Mouse (Mus musculus): ENCODE results near the gene Aurkb. TPM values are rescaled to one million over a fixed set of nuclear protein-coding genes. Genes with fewer than 3 reads are reported as not detected.
A peak's percentile ranks its signal among the peaks of the same experiment; 100 is the strongest.

Gene Aurkb
- polyA plus RNA-seq, 1 experiment from 2014 or later, result 64.3 TPM

GRCm38 (mm10) chr11:69037231-69038061, 8.0 kb upstream of the Aurkb start:
- 1% methylated on average over 34 of the region's 34 CpGs for WGBS
- Histone ChIP-seq H3K4me1 (replicated peaks) (peaks cover 26% of the 10 kb centered on the region), H3K36me3 (peaks cover 29% of the 10 kb centered on the region), H3K4me3 (peak overlapping the region; percentile 73), H3K9ac (peak overlapping the region; percentile 66), H3K9me3 (replicated peaks) (no peaks in the 10 kb centered on the region), H3K4me2 (peak overlapping the region; percentile 59), H3K27me3 (no peaks in the 10 kb centered on the region), H3K27ac (peak overlapping the region; percentile 81)
- peak; percentile 29; the same call in 1 of the 2 replicates for ATAC-seq (replicated peaks; ENCODE audit: insufficient number of reproducible peaks, insufficient read depth, low FRiP score, low read depth)

GRCm38 (mm10) chr11:69038173-69038572, 7.3 kb upstream of the Aurkb start:
- H3K36me3 ChIP-seq, result peaks cover 21% of the 10 kb centered on the region
- H3K27ac ChIP-seq, result peak overlapping the region; percentile 6; the same call in 1 of the 2 replicates
- no peak overlapping the region for H3K9ac ChIP-seq
- peaks cover 26% of the 10 kb centered on the region for H3K4me1 ChIP-seq (replicated peaks)
- H3K4me2 ChIP-seq, result no peak overlapping the region
- no peak overlapping the region for H3K4me3 ChIP-seq
- H3K27me3 ChIP-seq, result no peaks in the 10 kb centered on the region
- WGBS, result 74% methylated on average over 5 of the region's 5 CpGs
- H3K9me3 ChIP-seq (replicated peaks), result no peaks in the 10 kb centered on the region
- no peak for ATAC-seq (replicated peaks; ENCODE audit: insufficient number of reproducible peaks, insufficient read depth, low FRiP score, low read depth)

GRCm38 (mm10) chr11:69046395-69046774, 938 bp downstream of the Aurkb start:
- WGBS, result 8% methylated on average over 9 of the region's 9 CpGs
- Histone ChIP-seq H3K27me3 (no peaks in the 10 kb centered on the region), H3K9me3 (replicated peaks) (no peaks in the 10 kb centered on the region), H3K36me3 (peaks cover 32% of the 10 kb centered on the region), H3K4me3 (peak overlapping the region; percentile 98), H3K4me1 (replicated peaks) (peaks cover 28% of the 10 kb centered on the region), H3K9ac (peak overlapping the region; percentile 76), H3K4me2 (peak overlapping the region; percentile 87), H3K27ac (peak overlapping the region; percentile 92)
- ATAC-seq (replicated peaks; ENCODE audit: insufficient number of reproducible peaks, insufficient read depth, low FRiP score, low read depth), result no peak

GRCm38 (mm10) chr11:69047592-69047991, 2.1 kb downstream of the Aurkb start:
- Histone ChIP-seq H3K27me3 (no peaks in the 10 kb centered on the region), H3K9ac (no peak overlapping the region), H3K9me3 (replicated peaks) (no peaks in the 10 kb centered on the region), H3K4me1 (replicated peaks) (peaks cover 28% of the 10 kb centered on the region), H3K27ac (no peak overlapping the region), H3K4me2 (peak overlapping the region; percentile 87), H3K4me3 (peak overlapping the region; percentile 98; the same call in 1 of the 2 replicates), H3K36me3 (peaks cover 37% of the 10 kb centered on the region)
- WGBS, result 88% methylated on average over 12 of the region's 12 CpGs
- ATAC-seq (replicated peaks; ENCODE audit: insufficient number of reproducible peaks, insufficient read depth, low FRiP score, low read depth), result no peak

GRCm38 (mm10) chr11:69048151-69048550, 2.7 kb downstream of the Aurkb start:
- no peak for ATAC-seq (replicated peaks; ENCODE audit: insufficient number of reproducible peaks, insufficient read depth, low FRiP score, low read depth)
- H3K36me3 ChIP-seq, result peaks cover 37% of the 10 kb centered on the region
- no peaks in the 10 kb centered on the region for H3K9me3 ChIP-seq (replicated peaks)
- no peak overlapping the region for H3K9ac ChIP-seq
- WGBS, result 91% methylated on average over 14 of the region's 14 CpGs
- H3K4me3 ChIP-seq, result no peak overlapping the region
- peaks cover 28% of the 10 kb centered on the region for H3K4me1 ChIP-seq (replicated peaks)
- no peaks in the 10 kb centered on the region for H3K27me3 ChIP-seq
- no peak overlapping the region for H3K27ac ChIP-seq
- no peak overlapping the region for H3K4me2 ChIP-seq

- H3K36me3 ChIP-seq, result peaks cover 45% of the 10 kb centered on the region
- no peak overlapping the region for H3K27ac ChIP-seq
- H3K9me3 ChIP-seq (replicated peaks), result no peaks in the 10 kb centered on the region
- 91% methylated on average over 8 of the region's 8 CpGs for WGBS
- no peak for ATAC-seq (replicated peaks; ENCODE audit: insufficient number of reproducible peaks, insufficient read depth, low FRiP score, low read depth)
- no peak overlapping the region for H3K4me3 ChIP-seq
- peaks cover 28% of the 10 kb centered on the region for H3K4me1 ChIP-seq (replicated peaks)
- H3K27me3 ChIP-seq, result no peaks in the 10 kb centered on the region
- no peak overlapping the region for H3K9ac ChIP-seq
- H3K4me2 ChIP-seq, result no peak overlapping the region
These were observed 5.3 kb downstream of the Aurkb start for GRCm38 (mm10) chr11:69050748-69051147.

- no peak for ATAC-seq (replicated peaks; ENCODE audit: insufficient number of reproducible peaks, insufficient read depth, low FRiP score, low read depth)
- Histone ChIP-seq H3K27ac (no peak overlapping the region), H3K36me3 (peaks cover 45% of the 10 kb centered on the region), H3K27me3 (no peaks in the 10 kb centered on the region), H3K9ac (no peak overlapping the region), H3K9me3 (replicated peaks) (no peaks in the 10 kb centered on the region), H3K4me2 (no peak overlapping the region), H3K4me3 (no peak overlapping the region), H3K4me1 (replicated peaks) (peaks cover 23% of the 10 kb centered on the region)
- whole genome bisulfite sequencing, result 77% methylated on average over 4 of the region's 4 CpGs
These were observed 6.3 kb downstream of the Aurkb start for GRCm38 (mm10) chr11:69051771-69052170.

GRCm38 (mm10) chr11:69052824-69053421, 7.5 kb downstream of the Aurkb start:
- H3K9ac ChIP-seq, result no peak overlapping the region
- peaks cover 12% of the 10 kb centered on the region for H3K4me1 ChIP-seq (replicated peaks)
- H3K4me3 ChIP-seq, result no peak overlapping the region
- WGBS, result 92% methylated on average over 2 of the region's 2 CpGs
- H3K27me3 ChIP-seq, result no peaks in the 10 kb centered on the region
- no peaks in the 10 kb centered on the region for H3K9me3 ChIP-seq (replicated peaks)
- H3K27ac ChIP-seq, result no peak overlapping the region
- ATAC-seq (replicated peaks; ENCODE audit: insufficient number of reproducible peaks, insufficient read depth, low FRiP score, low read depth), result no peak
- no peak overlapping the region for H3K4me2 ChIP-seq
- peaks cover 44% of the 10 kb centered on the region for H3K36me3 ChIP-seq

- 75% methylated on average over 3 of the region's 3 CpGs for WGBS
- no peak overlapping the region for H3K4me2 ChIP-seq
- H3K27me3 ChIP-seq, result no peaks in the 10 kb centered on the region
- ATAC-seq (replicated peaks; ENCODE audit: insufficient number of reproducible peaks, insufficient read depth, low FRiP score, low read depth), result no peak
- no peak overlapping the region for H3K4me3 ChIP-seq
- no peaks in the 10 kb centered on the region for H3K9me3 ChIP-seq (replicated peaks)
- peaks cover 11% of the 10 kb centered on the region for H3K4me1 ChIP-seq (replicated peaks)
- H3K27ac ChIP-seq, result no peak overlapping the region
- peaks cover 35% of the 10 kb centered on the region for H3K36me3 ChIP-seq
- H3K9ac ChIP-seq, result no peak overlapping the region
These were observed 8.4 kb downstream of the Aurkb start for GRCm38 (mm10) chr11:69053848-69054247.

GRCm38 (mm10) chr11:69058265-69058664, 12.8 kb downstream of the Aurkb start:
- peak overlapping the region; percentile 69 for H3K4me3 ChIP-seq
- H3K9me3 ChIP-seq (replicated peaks), result no peaks in the 10 kb centered on the region
- peaks cover 8% of the 10 kb centered on the region; the same call in 1 of the 2 replicates for H3K36me3 ChIP-seq
- H3K27me3 ChIP-seq, result no peaks in the 10 kb centered on the region
- WGBS, result 59% methylated on average over 2 of the region's 2 CpGs
- ATAC-seq (replicated peaks; ENCODE audit: insufficient number of reproducible peaks, insufficient read depth, low FRiP score, low read depth), result no peak
- peak overlapping the region; percentile 73 for H3K9ac ChIP-seq
- H3K4me1 ChIP-seq (replicated peaks), result peaks cover 27% of the 10 kb centered on the region
- peak overlapping the region; percentile 84 for H3K4me2 ChIP-seq
- H3K27ac ChIP-seq, result peak overlapping the region; percentile 91

- WGBS, result 1% methylated on average over 19 of the region's 19 CpGs
- Histone ChIP-seq H3K36me3 (peaks cover 7% of the 10 kb centered on the region; the same call in 1 of the 2 replicates), H3K9ac (peak overlapping the region; percentile 73), H3K4me2 (peak overlapping the region; percentile 84), H3K4me3 (peak overlapping the region; percentile 69), H3K9me3 (replicated peaks) (no peaks in the 10 kb centered on the region), H3K27me3 (no peaks in the 10 kb centered on the region), H3K4me1 (replicated peaks) (peaks cover 27% of the 10 kb centered on the region), H3K27ac (peak overlapping the region; percentile 91)
- ATAC-seq (replicated peaks; ENCODE audit: insufficient number of reproducible peaks, insufficient read depth, low FRiP score, low read depth), result no peak
These were observed 13.4 kb downstream of the Aurkb start for GRCm38 (mm10) chr11:69058729-69059356.
